Mouse (Mus musculus): ENCODE measurements around the gene Fes.

DNA sequence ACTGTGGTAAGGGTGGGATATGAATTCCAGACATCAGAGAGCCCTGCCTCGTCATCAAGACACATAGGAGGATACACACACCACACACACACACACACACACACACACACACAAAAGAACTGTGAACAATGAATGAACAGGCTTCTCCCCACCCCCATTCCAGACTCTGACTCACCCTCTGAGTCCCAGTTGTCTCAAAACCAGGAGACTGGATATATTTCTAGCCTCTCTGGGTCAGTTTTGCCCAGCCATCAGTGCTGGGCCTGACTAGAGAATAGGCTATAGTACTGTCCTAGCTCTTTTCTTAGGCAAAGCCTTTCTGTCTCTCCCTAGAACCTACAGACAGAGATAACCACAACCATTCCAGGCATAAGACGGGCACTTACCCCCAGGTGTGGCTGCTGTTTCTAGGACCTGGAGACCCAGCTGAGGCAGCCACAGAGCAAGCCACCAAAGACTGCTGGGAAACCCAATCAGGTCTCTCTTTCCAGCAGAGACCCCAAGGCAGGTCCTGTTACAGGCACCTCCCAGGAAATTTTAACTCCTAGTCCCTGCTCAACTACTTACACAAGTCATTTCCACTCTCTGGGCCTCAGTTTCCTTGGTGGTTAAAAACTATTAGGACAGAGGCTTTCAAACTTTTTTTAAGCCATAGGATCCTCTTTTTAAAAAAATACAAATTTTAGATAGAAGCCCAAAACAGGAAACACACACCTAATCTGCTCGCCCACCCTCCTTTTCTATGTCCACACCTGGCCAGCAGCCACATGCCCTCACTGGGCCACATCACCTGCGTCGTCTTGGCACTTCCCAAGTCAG lies 13.5 kb upstream of the Fes start:
- TF ChIP-seq POLR2A (IDR thresholded peaks at IDR 0.05; ENCODE audit: insufficient read depth, low read depth, low read length) (no peak), CTCF (IDR thresholded peaks at IDR 0.05; ENCODE audit: insufficient read depth, low read depth, low read length) (no peak)
